Mouse (Mus musculus): ENCODE measurements at regions not wholly inside any gene's neighbourhood (a gene's known extent, or its start where the extent isn't known, plus 50 kb on each side); places are given as distances from the start of the nearest gene placed in this dataset.

GRCm38 (mm10) chr2:173413906-173414656, 108.3 kb upstream of the 1700021F07Rik start:
- DNase-seq (ENCODE audit: low read depth, low spot score): no peak
- TF ChIP-seq UBTF (IDR thresholded peaks at IDR 0.05; ENCODE audit: borderline replicate concordance, insufficient read depth, low read depth, low read length) (no peak), POLR2AphosphoS2 (IDR thresholded peaks at IDR 0.05; ENCODE audit: low read length) (no peak), CTCF (IDR thresholded peaks at IDR 0.05 in 2 of 3, conservative IDR thresholded peaks at IDR 0.05 in 1 of 3; ENCODE audit: control insufficient read depth in 1 of 3, insufficient read depth in 1 of 3, low read depth in 2 of 3, low read length in 3 of 3, poor library complexity in 1 of 3, severe bottlenecking in 1 of 3) (no peak), ETS1 (IDR thresholded peaks at IDR 0.05; ENCODE audit: low read depth, low read length) (no peak), ZC3H11A (IDR thresholded peaks at IDR 0.05; ENCODE audit: low read depth, low read length) (no peak)
- no peak overlapping the region for H3K9ac ChIP-seq (ENCODE audit: control insufficient read depth, low read depth, low read length, poor library complexity, severe bottlenecking)
- H3K4me3 ChIP-seq (ENCODE audit: control insufficient read depth in 1 of 2, insufficient read depth in 1 of 2, low read depth in 2 of 2, low read length in 2 of 2): no peak overlapping the region
- no peaks in the 10 kb centered on the region for H3K27me3 ChIP-seq (ENCODE audit: control insufficient read depth in 1 of 2, insufficient read depth in 2 of 2, low read length in 2 of 2)
- no peak overlapping the region for H3K27ac ChIP-seq (ENCODE audit: control insufficient read depth, low read depth, low read length)
- H3K9me3 ChIP-seq (replicated peaks; ENCODE audit: insufficient read depth, low read length): no peaks in the 10 kb centered on the region
- no peaks in the 10 kb centered on the region for H3K36me3 ChIP-seq (ENCODE audit: control insufficient read depth in 1 of 2, insufficient read depth in 2 of 2, low read length in 2 of 2)
- no peaks in the 10 kb centered on the region for H3K79me2 ChIP-seq (ENCODE audit: control insufficient read depth, insufficient read depth, low read length, poor library complexity)
- no peaks in the 10 kb centered on the region for H3K4me1 ChIP-seq (ENCODE audit: control insufficient read depth in 1 of 2, insufficient read depth in 2 of 2, low read length in 2 of 2)

GRCm38 (mm10) chr2:173415429-173415828, 107.0 kb upstream of the 1700021F07Rik start:
- Histone ChIP-seq H3K4me1 (ENCODE audit: control insufficient read depth in 1 of 2, insufficient read depth in 2 of 2, low read length in 2 of 2) (no peaks in the 10 kb centered on the region), H3K9ac (ENCODE audit: control insufficient read depth, low read depth, low read length, poor library complexity, severe bottlenecking) (no peak overlapping the region), H3K27ac (ENCODE audit: control insufficient read depth, low read depth, low read length) (no peak overlapping the region), H3K79me2 (ENCODE audit: control insufficient read depth, insufficient read depth, low read length, poor library complexity) (no peaks in the 10 kb centered on the region), H3K36me3 (ENCODE audit: control insufficient read depth in 1 of 2, insufficient read depth in 2 of 2, low read length in 2 of 2) (no peaks in the 10 kb centered on the region), H3K27me3 (ENCODE audit: control insufficient read depth in 1 of 2, insufficient read depth in 2 of 2, low read length in 2 of 2) (no peaks in the 10 kb centered on the region), H3K9me3 (replicated peaks; ENCODE audit: insufficient read depth, low read length) (no peaks in the 10 kb centered on the region), H3K4me3 (ENCODE audit: control insufficient read depth in 1 of 2, insufficient read depth in 1 of 2, low read depth in 2 of 2, low read length in 2 of 2) (no peak overlapping the region)
- no peak for DNase-seq (ENCODE audit: low read depth, low spot score)
- TF ChIP-seq USF1 (IDR thresholded peaks at IDR 0.05; ENCODE audit: low read depth, low read length): no peak
- no peak for TF ChIP-seq RAD21 (IDR thresholded peaks at IDR 0.05; ENCODE audit: low read depth, low read length)
- no peak for TF ChIP-seq KAT2A (conservative IDR thresholded peaks at IDR 0.05; ENCODE audit: low read depth, low read length)
- TF ChIP-seq UBTF (IDR thresholded peaks at IDR 0.05; ENCODE audit: borderline replicate concordance, insufficient read depth, low read depth, low read length): no peak
- no peak for TF ChIP-seq ZNF384 (IDR thresholded peaks at IDR 0.05; ENCODE audit: low read depth, low read length)
- TF ChIP-seq EP300 (IDR thresholded peaks at IDR 0.05; ENCODE audit: low read depth in 1 of 2, low read length in 2 of 2): no peak
- no peak for TF ChIP-seq ETS1 (IDR thresholded peaks at IDR 0.05; ENCODE audit: low read depth, low read length)
- TF ChIP-seq MAX (IDR thresholded peaks at IDR 0.05; ENCODE audit: low read length): no peak
- no peak for TF ChIP-seq MYC (IDR thresholded peaks at IDR 0.05; ENCODE audit: low read depth, low read length)
- no peak for TF ChIP-seq MYB (IDR thresholded peaks at IDR 0.05; ENCODE audit: low read depth, low read length)
- no peak for TF ChIP-seq CHD2 (IDR thresholded peaks at IDR 0.05; ENCODE audit: low read length)
- TF ChIP-seq RCOR1 (IDR thresholded peaks at IDR 0.05; ENCODE audit: low read depth, low read length): no peak
- TF ChIP-seq MAZ (IDR thresholded peaks at IDR 0.05; ENCODE audit: low read depth, low read length): no peak
- no peak for TF ChIP-seq ZKSCAN1 (IDR thresholded peaks at IDR 0.05; ENCODE audit: low read depth, low read length)
